Mouse (Mus musculus): ENCODE measurements around the gene Serpinh1. TPM values are rescaled to one million over a fixed set of nuclear protein-coding genes. Genes with fewer than 3 reads are reported as not detected.
A peak's percentile ranks its signal among the peaks of the same experiment; 100 is the strongest.

Serpinh1 gene
- polyA plus RNA-seq, 1 experiment from 2014 or later: 29.6 TPM

GRCm38 (mm10) chr7:99347268-99347667 is 5.8 kb downstream of the Serpinh1 start:
- Histone ChIP-seq H3K9me3 (ENCODE audit: low read length) (no peaks in the 10 kb centered on the region), H3K27ac (ENCODE audit: low read depth) (no peak overlapping the region), H3K27me3 (ENCODE audit: insufficient read depth, low read length) (peaks cover 4% of the 10 kb centered on the region; the same call in 1 of the 2 replicates), H3K4me3 (ENCODE audit: low read depth, low read length) (no peak overlapping the region), H3K4me1 (ENCODE audit: insufficient read depth) (no peaks in the 10 kb centered on the region; the same call in 1 of the 2 replicates), H3K4me2 (ENCODE audit: low read depth, low read length) (no peak overlapping the region), H3K36me3 (replicated peaks; ENCODE audit: insufficient read depth, low read length) (no peaks in the 10 kb centered on the region; the same call in 1 of the 2 replicates), H3K9ac (replicated peaks) (no peak overlapping the region)
- no peak for ATAC-seq
- WGBS (ENCODE audit: insufficient replicate concordance): 83% methylated on average over 10 of the region's 10 CpGs
- TF ChIP-seq EP300 (IDR thresholded peaks at IDR 0.05; ENCODE audit: low read depth) (no peak), CTCF (IDR thresholded peaks at IDR 0.05; ENCODE audit: low read depth) (no peak)
- no peak for DNase-seq

- Histone ChIP-seq H3K4me2 (ENCODE audit: low read depth, low read length) (no peak overlapping the region), H3K9ac (replicated peaks) (no peak overlapping the region), H3K27ac (ENCODE audit: low read depth) (no peak overlapping the region), H3K4me3 (ENCODE audit: low read depth, low read length) (no peak overlapping the region), H3K4me1 (ENCODE audit: insufficient read depth) (no peaks in the 10 kb centered on the region; the same call in 1 of the 2 replicates), H3K27me3 (ENCODE audit: insufficient read depth, low read length) (no peaks in the 10 kb centered on the region), H3K9me3 (ENCODE audit: low read length) (no peaks in the 10 kb centered on the region), H3K36me3 (replicated peaks; ENCODE audit: insufficient read depth, low read length) (no peaks in the 10 kb centered on the region; the same call in 1 of the 2 replicates)
- DNase-seq (no peak), ATAC-seq (no peak)
- 73% methylated on average over 4 of the region's 4 CpGs for WGBS (ENCODE audit: insufficient replicate concordance)
- TF ChIP-seq EP300 (IDR thresholded peaks at IDR 0.05; ENCODE audit: low read depth) (no peak), CTCF (IDR thresholded peaks at IDR 0.05; ENCODE audit: low read depth) (no peak)
Measured at GRCm38 (mm10) chr7:99343577-99343976, 9.5 kb downstream of the Serpinh1 start.

- ATAC-seq (no peak), DNase-seq (no peak)
- Histone ChIP-seq H3K9ac (replicated peaks) (no peak overlapping the region), H3K9me3 (ENCODE audit: low read length) (no peaks in the 10 kb centered on the region), H3K4me2 (ENCODE audit: low read depth, low read length) (no peak overlapping the region), H3K4me1 (ENCODE audit: insufficient read depth) (no peaks in the 10 kb centered on the region; the same call in 1 of the 2 replicates), H3K4me3 (ENCODE audit: low read depth, low read length) (no peak overlapping the region), H3K27me3 (ENCODE audit: insufficient read depth, low read length) (no peaks in the 10 kb centered on the region), H3K36me3 (replicated peaks; ENCODE audit: insufficient read depth, low read length) (no peaks in the 10 kb centered on the region), H3K27ac (ENCODE audit: low read depth) (no peak overlapping the region)
- TF ChIP-seq EP300 (IDR thresholded peaks at IDR 0.05; ENCODE audit: low read depth) (no peak), CTCF (IDR thresholded peaks at IDR 0.05; ENCODE audit: low read depth) (no peak)
- WGBS (ENCODE audit: insufficient replicate concordance): 69% methylated on average over 8 of the region's 8 CpGs
Measured at GRCm38 (mm10) chr7:99340736-99341135, 12.3 kb downstream of the Serpinh1 start.

- H3K27ac ChIP-seq (ENCODE audit: low read depth): no peak overlapping the region
- DNase-seq (peak; percentile 87), ATAC-seq (no peak)
- H3K4me3 ChIP-seq (ENCODE audit: low read depth, low read length): no peak overlapping the region
- no peak for TF ChIP-seq EP300 (IDR thresholded peaks at IDR 0.05; ENCODE audit: low read depth)
- peak; percentile 93 for TF ChIP-seq CTCF (IDR thresholded peaks at IDR 0.05; ENCODE audit: low read depth)
- 43% methylated on average over 12 of the region's 12 CpGs for WGBS (ENCODE audit: insufficient replicate concordance)
- no peaks in the 10 kb centered on the region for H3K9me3 ChIP-seq (ENCODE audit: low read length)
- H3K9ac ChIP-seq (replicated peaks): no peak overlapping the region
- H3K27me3 ChIP-seq (ENCODE audit: insufficient read depth, low read length): 0 out of 2 replicates have a peak, but pooled peaks cover 5% of the 10 kb centered on the region
- no peaks in the 10 kb centered on the region for H3K36me3 ChIP-seq (replicated peaks; ENCODE audit: insufficient read depth, low read length)
- no peak overlapping the region for H3K4me2 ChIP-seq (ENCODE audit: low read depth, low read length)
- no peaks in the 10 kb centered on the region for H3K4me1 ChIP-seq (ENCODE audit: insufficient read depth)
Measured at GRCm38 (mm10) chr7:99332774-99333480, 20.1 kb downstream of the Serpinh1 start.

GRCm38 (mm10) chr7:99330012-99330411 is 23.0 kb downstream of the Serpinh1 start:
- no peak overlapping the region for H3K4me2 ChIP-seq (ENCODE audit: low read depth, low read length)
- no peaks in the 10 kb centered on the region for H3K9me3 ChIP-seq (ENCODE audit: low read length)
- no peak overlapping the region for H3K27ac ChIP-seq (ENCODE audit: low read depth)
- ATAC-seq (no peak), DNase-seq (no peak)
- H3K27me3 ChIP-seq (ENCODE audit: insufficient read depth, low read length): peaks cover 23% of the 10 kb centered on the region; the same call in 1 of the 2 replicates
- WGBS (ENCODE audit: insufficient replicate concordance): 73% methylated on average over 5 of the region's 5 CpGs
- H3K4me3 ChIP-seq (ENCODE audit: low read depth, low read length): no peak overlapping the region
- no peak overlapping the region for H3K9ac ChIP-seq (replicated peaks)
- H3K4me1 ChIP-seq (ENCODE audit: insufficient read depth): no peaks in the 10 kb centered on the region
- TF ChIP-seq CTCF (IDR thresholded peaks at IDR 0.05; ENCODE audit: low read depth): no peak
- TF ChIP-seq EP300 (IDR thresholded peaks at IDR 0.05; ENCODE audit: low read depth): no peak
- no peaks in the 10 kb centered on the region for H3K36me3 ChIP-seq (replicated peaks; ENCODE audit: insufficient read depth, low read length)

GRCm38 (mm10) chr7:99328847-99329246 is 24.2 kb downstream of the Serpinh1 start:
- DNase-seq (no peak), ATAC-seq (no peak)
- Histone ChIP-seq H3K9me3 (ENCODE audit: low read length) (no peaks in the 10 kb centered on the region), H3K4me3 (ENCODE audit: low read depth, low read length) (no peak overlapping the region), H3K9ac (replicated peaks) (no peak overlapping the region), H3K4me2 (ENCODE audit: low read depth, low read length) (no peak overlapping the region), H3K27me3 (ENCODE audit: insufficient read depth, low read length) (peaks cover 29% of the 10 kb centered on the region; the same call in 1 of the 2 replicates), H3K36me3 (replicated peaks; ENCODE audit: insufficient read depth, low read length) (no peaks in the 10 kb centered on the region), H3K4me1 (ENCODE audit: insufficient read depth) (no peaks in the 10 kb centered on the region), H3K27ac (ENCODE audit: low read depth) (no peak overlapping the region)
- TF ChIP-seq EP300 (IDR thresholded peaks at IDR 0.05; ENCODE audit: low read depth): no peak
- TF ChIP-seq CTCF (IDR thresholded peaks at IDR 0.05; ENCODE audit: low read depth): no peak
- 69% methylated on average over 4 of the region's 4 CpGs for WGBS (ENCODE audit: insufficient replicate concordance)
